Mouse (Mus musculus) erythroblast, embryonic 14.5 days (primary cell): Measurements from ENCODE around the gene Foxn1.

ENCODE experiments used
- GATA1 ChIP-seq: IDR thresholded peaks from 2 replicates; pipeline ENCODE4 v1.6.1; 2012; ENCODE audit warnings: low read length, inconsistent platforms, mixed read lengths
- TAL1 ChIP-seq: IDR thresholded peaks from 3 replicates; pipeline ENCODE4 v1.6.1; 2012; ENCODE audit warnings: low read length, inconsistent platforms, mixed read lengths

- no peak for TF ChIP-seq GATA1
- no peak for TF ChIP-seq TAL1
Observed at GRCm38 (mm10) chr11:78347070-78347754, 39.1 kb downstream of the Foxn1 start.
